Mouse (Mus musculus): ENCODE results near the gene Cd274. TPM values are rescaled to one million over a fixed set of nuclear protein-coding genes. Genes with fewer than 3 reads are reported as not detected.
"Not testable (repeated sequence)": the region's sequence is repeated elsewhere in the genome, so short reads cannot be mapped to it uniquely, and the experiment has no call there.

Cd274 gene
- polyA plus RNA-seq, 1 experiment, result 4.3 TPM

DNA sequence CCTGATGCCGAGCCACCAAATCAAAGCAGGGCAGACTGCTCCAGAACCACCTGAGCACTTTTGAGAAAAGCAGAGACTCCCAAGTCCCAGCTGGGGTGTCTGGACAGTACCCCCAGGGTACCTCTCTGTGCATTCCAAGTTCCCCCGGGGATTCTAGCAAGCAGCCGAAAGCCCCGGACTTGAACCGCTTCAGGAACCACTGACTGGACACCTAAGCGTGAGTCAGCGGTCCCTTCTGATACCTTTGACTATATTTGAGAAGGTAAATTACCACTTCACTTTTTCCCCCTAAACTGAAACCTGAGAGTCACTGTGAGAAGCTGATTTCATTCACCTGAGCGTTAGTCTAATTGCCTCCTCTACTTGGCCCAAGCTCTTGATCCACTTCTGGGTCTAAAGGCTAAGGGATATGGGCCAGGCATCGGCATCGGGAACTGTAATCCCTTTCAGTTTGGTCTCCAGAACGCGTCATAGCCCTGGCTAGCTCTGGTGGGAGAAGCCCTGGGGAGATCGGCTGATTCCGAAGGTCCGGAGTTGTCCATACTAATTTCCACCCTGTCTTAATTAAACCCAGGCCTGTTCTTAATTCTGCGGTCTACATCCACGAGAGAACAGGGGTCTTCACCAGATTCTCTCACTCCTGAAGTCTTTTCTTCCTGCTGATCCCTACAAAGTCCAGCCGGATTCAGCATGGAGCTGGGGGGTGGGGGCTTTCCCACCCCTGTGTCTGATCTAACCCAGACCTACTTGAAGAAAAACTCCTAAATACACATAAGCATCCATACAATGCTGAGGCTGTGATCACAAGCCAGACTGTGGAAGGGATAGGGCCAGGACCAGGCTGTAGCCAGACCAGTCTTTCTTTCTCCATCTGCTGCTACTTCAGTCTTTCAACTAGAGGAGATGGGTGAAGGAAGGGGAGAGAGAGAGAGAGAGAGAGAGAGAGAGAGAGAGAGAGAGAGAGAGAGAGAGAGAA, 39.1 kb downstream of the Cd274 start:
- TF ChIP-seq CTCF (conservative IDR thresholded peaks at IDR 0.05; ENCODE audit: insufficient read depth, insufficient read length, low read depth, low read length), result no peak
- no peak for TF ChIP-seq POLR2A (IDR thresholded peaks at IDR 0.05; ENCODE audit: low read depth, low read length)
- H3K4me3 ChIP-seq (ENCODE audit: insufficient read depth, low read depth, low read length), result no peak overlapping the region
- H3K36me3 ChIP-seq (ENCODE audit: control insufficient read depth, insufficient read depth, low read length), result no peaks in the 10 kb centered on the region
- 92% methylated on average over 18 of the region's 18 CpGs for WGBS
- H3K4me1 ChIP-seq (ENCODE audit: control insufficient read depth, insufficient read depth, low read length), result no peaks in the 10 kb centered on the region
- no peak overlapping the region for H3K27ac ChIP-seq (ENCODE audit: insufficient read depth, low read depth, low read length)
- no peaks in the 10 kb centered on the region for H3K27me3 ChIP-seq (replicated peaks; ENCODE audit: control insufficient read depth, insufficient read depth, low read length)
- DNase-seq, result no peak

DNA sequence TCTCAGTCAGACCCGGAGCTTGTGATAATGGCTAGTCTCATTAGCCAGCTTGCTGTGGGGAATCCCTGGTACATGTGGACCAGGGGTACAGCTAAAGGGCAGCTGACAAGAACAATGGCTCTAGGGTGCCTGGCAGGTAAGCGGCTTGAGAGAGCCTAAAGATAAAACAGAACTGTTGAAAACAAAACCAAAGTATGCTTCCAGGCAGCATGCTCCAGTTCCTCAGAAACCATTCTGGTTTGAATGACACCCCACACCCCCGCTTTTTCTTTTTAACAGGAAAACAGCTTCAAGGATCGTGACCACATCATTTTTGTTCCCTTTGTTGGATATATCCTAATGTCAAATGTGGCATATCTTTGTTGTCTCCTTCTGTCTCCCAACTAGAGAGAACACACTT, 43.4 kb downstream of the Cd274 start, which contains the start of gene Pdcd1lg2:
Gene Pdcd1lg2, plus strand, starts transcription at position 301 of the 400 bp plus-strand sequence.
- 89% methylated on average over 4 of the region's 4 CpGs for WGBS
- DNase-seq, result no peak

DNA sequence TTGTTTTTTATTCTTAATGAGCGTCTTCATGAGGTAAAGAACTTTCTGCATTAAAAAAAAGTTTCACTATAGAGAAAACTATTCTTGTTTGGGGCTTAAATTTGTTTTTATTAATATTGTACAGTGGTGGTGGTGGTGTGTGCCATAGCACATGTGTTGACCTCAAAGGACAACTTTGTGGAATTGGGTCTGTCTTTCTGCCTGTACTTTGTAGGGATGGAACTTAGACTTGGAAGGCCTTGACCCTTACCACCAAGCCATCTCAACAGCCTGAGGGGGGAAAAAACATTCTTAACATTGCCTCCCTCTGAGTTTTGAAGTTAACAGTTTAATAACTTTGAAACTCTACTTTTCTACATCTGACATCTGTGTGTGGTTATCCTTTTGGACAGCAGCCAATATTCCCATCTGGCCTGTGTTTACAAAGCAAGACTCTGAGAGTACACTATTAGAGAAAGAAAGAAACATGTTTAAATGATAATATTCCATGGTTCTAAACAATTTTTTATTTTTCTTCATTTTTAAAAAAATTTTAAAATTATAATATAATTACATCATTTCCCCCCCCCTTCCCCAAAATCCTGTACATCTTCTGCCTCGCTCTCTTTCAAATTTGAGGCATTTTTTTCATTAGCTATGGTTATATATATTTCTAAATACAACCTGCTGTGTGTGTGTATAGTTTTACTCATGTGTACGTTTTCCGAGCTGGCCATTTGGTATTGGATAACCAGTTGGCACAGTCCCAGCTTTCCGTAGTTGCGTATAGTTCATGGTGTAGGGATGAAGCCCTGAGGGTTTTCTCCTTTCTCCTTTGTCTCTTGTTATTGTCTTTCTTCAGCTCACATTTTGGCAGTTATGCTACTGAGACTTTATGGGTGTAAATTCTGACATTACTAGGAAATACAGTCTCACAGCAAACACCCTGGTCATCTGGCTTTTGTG, 45.5 kb downstream of the Cd274 start:
- no peak for DNase-seq
- no peaks in the 10 kb centered on the region for H3K36me3 ChIP-seq (ENCODE audit: control insufficient read depth, insufficient read depth, low read length)
- 82% methylated on average over 6 of the region's 6 CpGs for WGBS
- no peak overlapping the region for H3K4me3 ChIP-seq (ENCODE audit: insufficient read depth, low read depth, low read length)
- no peaks in the 10 kb centered on the region for H3K4me1 ChIP-seq (ENCODE audit: control insufficient read depth, insufficient read depth, low read length)
- no peaks in the 10 kb centered on the region for H3K27me3 ChIP-seq (replicated peaks; ENCODE audit: control insufficient read depth, insufficient read depth, low read length)
- H3K27ac ChIP-seq (ENCODE audit: insufficient read depth, low read depth, low read length), result no peak overlapping the region
- TF ChIP-seq POLR2A (IDR thresholded peaks at IDR 0.05; ENCODE audit: low read depth, low read length) (no peak), CTCF (conservative IDR thresholded peaks at IDR 0.05; ENCODE audit: insufficient read depth, insufficient read length, low read depth, low read length) (no peak)

More for the DNA sequence above, 43.4 kb downstream of the Cd274 start, which contains the start of gene Pdcd1lg2:
- Histone ChIP-seq H3K4me3 (ENCODE audit: insufficient read depth, low read depth, low read length) (no peak within 1 kb of the TSS), H3K27me3 (replicated peaks; ENCODE audit: control insufficient read depth, insufficient read depth, low read length) (no peaks in the 10 kb centered on the region), H3K36me3 (ENCODE audit: control insufficient read depth, insufficient read depth, low read length) (no peaks in the 10 kb centered on the region), H3K4me1 (ENCODE audit: control insufficient read depth, insufficient read depth, low read length) (no peaks in the 10 kb centered on the region), H3K27ac (ENCODE audit: insufficient read depth, low read depth, low read length) (no peak within 1 kb of the TSS)
- TF ChIP-seq CTCF (conservative IDR thresholded peaks at IDR 0.05; ENCODE audit: insufficient read depth, insufficient read length, low read depth, low read length) (no peak), POLR2A (IDR thresholded peaks at IDR 0.05; ENCODE audit: low read depth, low read length) (no peak)

DNA sequence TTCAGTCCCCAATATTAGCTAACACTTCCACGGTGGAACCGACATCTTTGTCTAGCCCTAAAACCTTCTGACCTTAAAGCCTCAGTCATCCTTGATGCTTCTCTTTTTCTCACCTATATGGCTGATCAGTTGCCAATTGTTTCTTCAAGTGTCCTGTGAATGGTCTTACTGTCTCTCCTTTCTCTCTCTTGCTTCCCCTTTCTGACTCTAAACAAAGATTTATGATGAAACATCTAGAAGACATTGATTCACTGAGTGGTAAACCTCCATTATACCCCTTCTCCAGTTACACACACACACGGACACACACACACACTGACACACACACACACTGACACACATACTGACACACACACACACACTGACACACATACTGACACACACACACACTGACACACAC, 47.3 kb downstream of the Cd274 start:
- Histone ChIP-seq H3K27ac (ENCODE audit: insufficient read depth, low read depth, low read length) (no peak overlapping the region), H3K36me3 (ENCODE audit: control insufficient read depth, insufficient read depth, low read length) (no peaks in the 10 kb centered on the region), H3K4me1 (ENCODE audit: control insufficient read depth, insufficient read depth, low read length) (no peaks in the 10 kb centered on the region), H3K27me3 (replicated peaks; ENCODE audit: control insufficient read depth, insufficient read depth, low read length) (no peaks in the 10 kb centered on the region), H3K4me3 (ENCODE audit: insufficient read depth, low read depth, low read length) (no peak overlapping the region)
- DNase-seq, result no peak
- TF ChIP-seq CTCF (conservative IDR thresholded peaks at IDR 0.05; ENCODE audit: insufficient read depth, insufficient read length, low read depth, low read length) (no peak), POLR2A (IDR thresholded peaks at IDR 0.05; ENCODE audit: low read depth, low read length) (no peak)
- 84% methylated on average over 3 of the region's 3 CpGs for WGBS

DNA sequence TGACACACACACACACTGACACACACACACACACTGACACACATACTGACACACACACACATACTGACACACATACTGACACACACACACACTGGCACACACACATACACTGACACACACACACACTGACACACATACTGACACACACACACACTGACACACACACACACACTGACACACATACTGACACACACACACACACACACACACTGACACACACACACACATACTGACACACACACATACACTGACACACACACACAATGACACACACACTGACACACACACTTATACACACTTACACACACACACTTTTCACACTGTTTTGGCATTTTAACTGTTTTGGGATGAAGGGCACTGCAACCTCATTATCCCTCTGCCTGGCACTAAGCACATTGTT, 47.7 kb downstream of the Cd274 start:
- H3K36me3 ChIP-seq (ENCODE audit: control insufficient read depth, insufficient read depth, low read length); H3K27me3 ChIP-seq (replicated peaks; ENCODE audit: control insufficient read depth, insufficient read depth, low read length); DNase-seq; H3K4me3 ChIP-seq (ENCODE audit: insufficient read depth, low read depth, low read length); H3K4me1 ChIP-seq (ENCODE audit: control insufficient read depth, insufficient read depth, low read length); H3K27ac ChIP-seq (ENCODE audit: insufficient read depth, low read depth, low read length): not testable (repeated sequence)

DNA sequence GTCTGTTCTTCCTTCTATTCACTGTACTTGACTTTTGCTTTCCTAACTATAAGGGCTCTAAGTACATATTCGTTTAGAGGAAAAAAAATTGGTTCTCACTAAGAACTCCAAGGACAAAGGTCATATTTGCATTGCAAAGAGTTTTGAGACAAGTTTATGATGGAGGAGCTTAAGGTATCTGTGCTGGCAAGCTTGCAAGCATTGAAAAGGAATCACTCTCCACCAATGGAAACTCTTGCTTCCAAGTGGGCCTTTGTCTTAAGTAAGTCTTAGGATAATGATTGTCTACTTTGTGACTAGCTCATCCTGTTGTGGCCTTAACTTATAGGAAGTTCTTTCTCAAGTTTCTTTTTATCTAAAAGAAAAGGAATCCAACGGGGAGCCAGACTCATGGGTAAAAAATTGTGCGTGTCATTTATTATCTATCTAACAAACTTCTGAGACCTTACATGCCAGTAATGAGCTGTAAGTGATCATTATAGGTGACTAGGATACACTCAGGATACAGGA, 49.2 kb downstream of the Cd274 start:
- no peak overlapping the region for H3K4me3 ChIP-seq (ENCODE audit: insufficient read depth, low read depth, low read length)
- H3K36me3 ChIP-seq (ENCODE audit: control insufficient read depth, insufficient read depth, low read length), result no peaks in the 10 kb centered on the region
- H3K4me1 ChIP-seq (ENCODE audit: control insufficient read depth, insufficient read depth, low read length), result no peaks in the 10 kb centered on the region
- TF ChIP-seq CTCF (conservative IDR thresholded peaks at IDR 0.05; ENCODE audit: insufficient read depth, insufficient read length, low read depth, low read length), result no peak
- no peak for DNase-seq
- WGBS, result 77% methylated on average over 3 of the region's 3 CpGs
- no peak overlapping the region for H3K27ac ChIP-seq (ENCODE audit: insufficient read depth, low read depth, low read length)
- no peaks in the 10 kb centered on the region for H3K27me3 ChIP-seq (replicated peaks; ENCODE audit: control insufficient read depth, insufficient read depth, low read length)

DNA sequence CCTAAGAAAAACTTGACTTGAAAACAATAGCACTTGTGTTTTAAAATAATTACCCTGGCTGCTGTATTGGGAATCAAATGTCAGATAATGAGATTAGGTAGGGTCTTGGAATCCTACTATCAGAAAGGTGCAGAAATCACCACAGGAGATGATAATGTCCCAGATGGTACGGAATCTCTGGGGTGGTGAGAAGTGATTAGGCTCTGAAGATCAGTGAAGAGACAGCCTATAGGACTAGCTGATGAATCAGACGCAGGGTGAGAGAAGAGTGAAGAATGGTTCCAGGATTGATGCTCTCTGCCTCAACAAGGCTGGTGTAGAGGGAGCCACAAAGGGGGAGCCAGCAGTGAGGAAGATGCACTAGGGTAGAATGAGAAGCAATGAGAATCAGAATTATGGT, 49.9 kb downstream of the Cd274 start:
- H3K4me1 ChIP-seq (ENCODE audit: control insufficient read depth, insufficient read depth, low read length), result no peaks in the 10 kb centered on the region
- H3K36me3 ChIP-seq (ENCODE audit: control insufficient read depth, insufficient read depth, low read length), result no peaks in the 10 kb centered on the region
- H3K27me3 ChIP-seq (replicated peaks; ENCODE audit: control insufficient read depth, insufficient read depth, low read length), result no peaks in the 10 kb centered on the region
- 93% methylated on average over 2 of the region's 2 CpGs for WGBS
- no peak overlapping the region for H3K27ac ChIP-seq (ENCODE audit: insufficient read depth, low read depth, low read length)
- no peak for TF ChIP-seq POLR2A (IDR thresholded peaks at IDR 0.05; ENCODE audit: low read depth, low read length)
- TF ChIP-seq CTCF (conservative IDR thresholded peaks at IDR 0.05; ENCODE audit: insufficient read depth, insufficient read length, low read depth, low read length), result no peak
- H3K4me3 ChIP-seq (ENCODE audit: insufficient read depth, low read depth, low read length), result no peak overlapping the region
- DNase-seq, result no peak

All from kidney, adult 2 months (tissue).